Mouse (Mus musculus) fibroblast of lung, adult 2 months (primary cell): ENCODE measurements around the gene Bach2.

Experiments used
- DNase-seq: peaks from one replicate; pipeline ENCODE4 v3.0.0-alpha.2; 2011; ENCODE audit warnings: low read depth

The Bach2 gene

GRCm38 (mm10) chr4:32529443-32529995 is 290.9 kb downstream of the Bach2 start:
- no peak for DNase-seq

- DNase-seq = no peak
These were observed 291.9 kb downstream of the Bach2 start for GRCm38 (mm10) chr4:32530421-32530920.

GRCm38 (mm10) chr4:32530921-32531846 is 292.6 kb downstream of the Bach2 start:
- DNase-seq = no peak

GRCm38 (mm10) chr4:32532079-32532478 is 293.5 kb downstream of the Bach2 start:
- no peak for DNase-seq

- no peak for DNase-seq
These were observed 295.1 kb downstream of the Bach2 start for GRCm38 (mm10) chr4:32533735-32534134.

- DNase-seq = no peak
These were observed 297.0 kb downstream of the Bach2 start for GRCm38 (mm10) chr4:32535626-32536025.

GRCm38 (mm10) chr4:32536870-32537508 is 298.4 kb downstream of the Bach2 start:
- no peak for DNase-seq

- DNase-seq = no peak
These were observed 299.5 kb downstream of the Bach2 start for GRCm38 (mm10) chr4:32538088-32538487.

- DNase-seq = no peak
These were observed 299.9 kb downstream of the Bach2 start for GRCm38 (mm10) chr4:32538488-32538887.

- DNase-seq = no peak
These were observed 300.4 kb downstream of the Bach2 start for GRCm38 (mm10) chr4:32538987-32539386.

GRCm38 (mm10) chr4:32544821-32545545 is 306.4 kb downstream of the Bach2 start:
- no peak for DNase-seq

- DNase-seq = no peak
These were observed 306.9 kb downstream of the Bach2 start for GRCm38 (mm10) chr4:32545548-32545947.

- no peak for DNase-seq
These were observed 310.5 kb downstream of the Bach2 start for GRCm38 (mm10) chr4:32549150-32549549.

GRCm38 (mm10) chr4:32551337-32551736 is 312.7 kb downstream of the Bach2 start:
- no peak for DNase-seq

GRCm38 (mm10) chr4:32555506-32555905 is 316.9 kb downstream of the Bach2 start:
- no peak for DNase-seq

- DNase-seq = no peak
These were observed 321.6 kb downstream of the Bach2 start for GRCm38 (mm10) chr4:32560246-32560645.

- DNase-seq = no peak
These were observed 322.3 kb downstream of the Bach2 start for GRCm38 (mm10) chr4:32560724-32561554.

GRCm38 (mm10) chr4:32561555-32562095 is 323.0 kb downstream of the Bach2 start:
- DNase-seq = no peak

- DNase-seq = no peak
These were observed 323.9 kb downstream of the Bach2 start for GRCm38 (mm10) chr4:32562319-32563115.

- no peak for DNase-seq
These were observed 325.8 kb downstream of the Bach2 start for GRCm38 (mm10) chr4:32564416-32564815.
